Mouse (Mus musculus) forebrain, embryonic 11.5 days (tissue): ENCODE results near the gene Myo16. TPM values are rescaled to one million over a fixed set of nuclear protein-coding genes. Genes with fewer than 3 reads are reported as not detected.

Experiments used
- ATAC-seq: fragments of 200-750 bp; cut with Nextera tagmentation; replicated peaks from 2 replicates; pipeline ENCODE4 v1.8.0; 2017; ENCODE audit warnings: moderate TSS enrichment; ENCODE audit not compliant: low FRiP score
- DNase-seq: peaks from one replicate; pipeline ENCODE4 v3.0.0-alpha.2; 2017; ENCODE audit warnings: low spot score
- H3K27ac ChIP-seq: fragments of 300-500 bp; sonication (generic); 2 replicates; pipeline ENCODE4 v1.5.1; 2014; ENCODE audit warnings: low read depth, low read length
- H3K27me3 ChIP-seq: fragments of 300-500 bp; sonication (generic); 2 replicates; pipeline ENCODE4 v1.6.1; 2014; ENCODE audit warnings: mild to moderate bottlenecking, low read length, mixed read lengths; ENCODE audit not compliant: control insufficient read depth, insufficient read depth
- H3K36me3 ChIP-seq: fragments of 300-500 bp; sonication (generic); 2 replicates; pipeline ENCODE4 v1.6.1; 2014; ENCODE audit warnings: mild to moderate bottlenecking, low read length, moderate library complexity, mixed read lengths; ENCODE audit not compliant: control insufficient read depth, insufficient read depth
- H3K4me1 ChIP-seq: fragments of 300-500 bp; sonication (generic); replicated peaks from 2 replicates; pipeline ENCODE4 v1.6.1; 2014; ENCODE audit warnings: low read length, mixed read lengths; ENCODE audit not compliant: control insufficient read depth, insufficient read depth
- H3K4me2 ChIP-seq: fragments of 300-500 bp; sonication (generic); 2 replicates; pipeline ENCODE4 v1.6.1; 2014; ENCODE audit warnings: low read depth, mild to moderate bottlenecking, low read length, moderate library complexity, mixed read lengths; ENCODE audit not compliant: severe bottlenecking
- H3K4me3 ChIP-seq: fragments of 300-500 bp; sonication (generic); 2 replicates; pipeline ENCODE4 v1.5.1; 2014; ENCODE audit warnings: low read depth, low read length
- H3K9ac ChIP-seq: fragments of 300-500 bp; sonication (generic); 2 replicates; pipeline ENCODE4 v1.6.1; 2014; ENCODE audit warnings: low read length
- H3K9me3 ChIP-seq: fragments of 300-500 bp; sonication (generic); 2 replicates; pipeline ENCODE4 v1.6.1; 2016; ENCODE audit warnings: low read length, mixed read lengths; ENCODE audit not compliant: control insufficient read depth
- WGBS: fragments of 180-500 bp; shearing (Covaris S2); extraction: QIAGEN DNeasy Blood & Tissue Kit; methylation state at CpG from one replicate; pipeline ENCODE4 v1.1.7; 2014; 5-methylcytosine and 5-hydroxymethylcytosine counted together
- polyA plus RNA-seq: library from polyadenylated mRNA; unstranded; fragments of >200 nt; fragmentation: Nextera tagmentation; extraction: Ambion mirVana; gene quantifications from 2 replicates; pipeline ENCODE4 v1.2.1, GENCODE M21; 2014

Myo16 gene
- polyA plus RNA-seq, 1 experiment from 2014 or later = 1.6 TPM

DNA sequence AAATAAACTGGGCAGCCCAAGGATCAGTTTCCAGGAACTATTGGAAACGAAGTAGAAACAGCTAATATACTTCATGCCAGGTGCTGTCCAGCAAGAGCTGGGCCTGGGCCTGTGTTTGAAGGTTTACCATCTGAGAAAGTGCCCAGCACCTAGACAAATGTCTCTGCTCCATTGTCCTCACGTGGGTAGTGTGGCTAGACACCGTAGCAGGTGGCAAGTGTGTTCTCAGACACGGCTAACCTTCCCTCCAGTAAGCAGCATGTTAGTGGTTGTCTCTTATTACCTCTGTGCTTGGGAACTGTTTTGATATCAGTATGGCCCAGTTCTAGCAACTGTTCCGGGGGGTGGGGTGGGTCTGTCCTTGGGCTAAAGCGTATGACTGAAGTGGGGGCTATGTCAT lies 478.9 kb downstream of the Myo16 start:
- no peak for ATAC-seq
- Histone ChIP-seq H3K4me3 (no peak overlapping the region), H3K27ac (no peak overlapping the region), H3K36me3 (no peaks in the 10 kb centered on the region), H3K4me1 (peaks cover 12% of the 10 kb centered on the region; the same call in 1 of the 2 replicates), H3K4me2 (no peak overlapping the region), H3K9me3 (no peaks in the 10 kb centered on the region), H3K9ac (no peak overlapping the region), H3K27me3 (no peaks in the 10 kb centered on the region)
- WGBS = 79% methylated on average over 6 of the region's 6 CpGs
- no peak for DNase-seq

DNA sequence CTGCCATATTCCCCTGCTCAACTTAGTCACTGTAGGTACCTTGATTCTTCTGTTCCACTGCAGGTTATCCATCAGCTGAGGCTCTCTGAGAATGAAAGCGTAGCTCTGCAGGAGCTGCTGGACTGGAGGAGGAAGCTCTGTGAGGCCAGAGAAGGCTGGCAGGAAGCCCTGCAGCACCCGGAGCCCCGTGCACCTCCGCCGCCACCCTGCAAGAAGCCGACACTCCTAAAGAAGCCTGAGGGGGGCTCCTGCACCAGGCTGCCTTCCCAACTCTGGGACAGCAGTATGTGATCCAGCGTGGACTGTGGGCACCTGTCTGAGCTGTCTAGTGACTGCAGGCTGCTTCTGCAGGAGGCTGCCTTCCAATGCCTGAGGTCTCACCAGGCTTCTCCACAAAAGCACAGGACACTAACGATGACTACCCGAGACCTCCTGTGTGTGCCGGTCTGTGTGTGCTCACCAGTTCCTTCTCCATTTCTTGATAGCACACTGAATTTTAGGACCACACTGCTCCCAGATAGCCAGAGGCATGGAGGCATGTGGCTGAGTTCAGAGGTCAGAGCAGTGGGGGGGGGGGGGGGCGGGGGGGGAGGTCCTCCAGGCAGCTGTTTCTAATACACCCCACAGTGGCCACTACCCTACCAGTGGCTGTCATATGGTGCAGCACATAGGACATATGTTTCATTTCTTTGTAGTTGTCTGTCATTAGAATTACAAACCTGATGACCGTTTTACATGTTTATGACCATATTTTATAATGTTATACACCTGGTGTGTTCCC lies 479.8 kb downstream of the Myo16 start:
- peaks cover 11% of the 10 kb centered on the region; the same call in 1 of the 2 replicates for H3K4me1 ChIP-seq
- WGBS = 55% methylated on average over 11 of the region's 12 CpGs
- no peaks in the 10 kb centered on the region for H3K27me3 ChIP-seq
- no peak overlapping the region for H3K4me3 ChIP-seq
- ATAC-seq (no peak), DNase-seq (no peak)
- no peak overlapping the region for H3K27ac ChIP-seq
- no peak overlapping the region; the same call in 1 of the 2 replicates for H3K9ac ChIP-seq
- no peaks in the 10 kb centered on the region for H3K9me3 ChIP-seq
- no peak overlapping the region for H3K4me2 ChIP-seq
- no peaks in the 10 kb centered on the region for H3K36me3 ChIP-seq

DNA sequence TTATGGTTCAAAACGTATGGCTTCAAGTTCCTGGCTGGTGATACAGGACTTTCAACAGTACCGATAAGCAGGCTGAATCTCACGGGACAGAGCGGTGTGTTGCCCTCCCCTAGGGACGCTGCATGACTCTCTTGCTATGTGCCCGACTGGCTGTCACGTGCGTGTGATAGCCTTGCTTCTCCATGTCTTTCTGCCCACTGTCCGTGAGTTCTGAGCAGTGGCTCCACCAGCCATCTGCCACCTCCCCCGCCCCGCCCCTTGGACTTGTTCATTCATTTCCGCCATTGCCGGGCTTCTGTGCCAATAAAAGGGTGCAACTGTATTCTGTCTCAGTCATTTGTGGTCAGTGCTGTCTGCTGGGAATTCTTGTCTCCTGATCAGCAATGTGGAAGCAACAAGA lies 480.7 kb downstream of the Myo16 start:
- WGBS = 84% methylated on average over 13 of the region's 13 CpGs

DNA sequence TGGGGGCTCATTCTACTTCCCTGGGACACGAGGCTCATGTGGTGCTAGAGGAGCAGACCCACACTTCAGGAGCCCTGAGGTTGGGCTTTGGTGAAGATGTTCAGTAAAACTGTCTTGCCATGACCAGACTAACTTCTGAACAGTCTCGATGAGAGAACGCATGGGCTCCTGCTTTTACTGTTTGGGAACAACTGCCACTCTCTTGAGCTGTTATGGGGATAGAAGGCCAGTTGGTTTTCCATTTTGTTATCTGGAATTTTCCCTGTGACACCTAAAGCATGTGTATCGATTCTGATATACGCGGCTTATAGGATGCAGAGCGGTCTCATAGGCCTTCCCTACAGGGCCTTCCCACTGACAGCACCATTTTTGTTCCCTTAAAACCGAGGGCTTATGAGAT lies 485.2 kb downstream of the Myo16 start:
- Histone ChIP-seq H3K4me1 (no peaks in the 10 kb centered on the region), H3K36me3 (no peaks in the 10 kb centered on the region), H3K4me3 (no peak overlapping the region), H3K9ac (no peak overlapping the region), H3K4me2 (no peak overlapping the region), H3K27ac (no peak overlapping the region), H3K9me3 (no peaks in the 10 kb centered on the region), H3K27me3 (no peaks in the 10 kb centered on the region)
- ATAC-seq (no peak), DNase-seq (no peak)
- 89% methylated on average over 8 of the region's 8 CpGs for WGBS

More for the DNA sequence above, 480.7 kb downstream of the Myo16 start:
- Histone ChIP-seq H3K4me2 (no peak overlapping the region), H3K4me3 (no peak overlapping the region), H3K4me1 (peaks cover 6% of the 10 kb centered on the region; the same call in 1 of the 2 replicates), H3K27me3 (no peaks in the 10 kb centered on the region), H3K36me3 (no peaks in the 10 kb centered on the region), H3K9me3 (no peaks in the 10 kb centered on the region), H3K27ac (no peak overlapping the region), H3K9ac (no peak overlapping the region)
- DNase-seq (no peak), ATAC-seq (no peak)

DNA sequence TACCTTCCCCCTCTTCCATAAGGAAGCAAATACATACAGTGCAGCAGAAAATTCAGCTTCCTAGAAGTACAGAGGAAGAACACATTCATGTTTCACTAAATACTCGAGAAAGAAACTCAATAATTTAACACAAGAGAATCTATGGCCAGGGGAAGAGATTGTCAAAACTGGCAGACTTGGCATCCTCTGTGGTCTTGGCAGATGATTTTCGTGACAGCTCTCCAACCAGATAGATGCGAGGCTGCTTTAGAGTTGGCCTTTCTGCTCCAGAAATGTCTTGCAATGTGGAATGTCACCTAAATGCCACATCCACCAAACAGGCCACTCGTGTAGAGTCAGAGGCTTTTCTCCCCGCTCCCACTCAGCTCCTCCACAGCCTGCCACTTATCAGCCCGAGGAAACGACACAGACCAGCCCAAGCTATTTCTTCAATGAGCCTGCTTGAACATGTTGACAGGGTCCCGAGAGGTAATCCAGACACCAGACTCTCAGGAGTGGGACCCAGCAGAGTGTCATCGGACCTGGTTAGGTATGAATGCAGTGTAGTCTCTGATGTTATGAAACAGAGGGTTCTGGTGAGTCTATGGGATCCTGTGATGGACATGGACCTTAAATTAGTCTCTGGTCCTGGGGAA lies 486.6 kb downstream of the Myo16 start:
- H3K27ac ChIP-seq = no peak overlapping the region
- H3K36me3 ChIP-seq = no peaks in the 10 kb centered on the region
- 85% methylated on average over 9 of the region's 9 CpGs for WGBS
- ATAC-seq (no peak), DNase-seq (no peak)
- no peaks in the 10 kb centered on the region for H3K9me3 ChIP-seq
- H3K27me3 ChIP-seq = no peaks in the 10 kb centered on the region
- peaks cover 4% of the 10 kb centered on the region; the same call in 1 of the 2 replicates for H3K4me1 ChIP-seq
- no peak overlapping the region for H3K9ac ChIP-seq
- no peak overlapping the region for H3K4me3 ChIP-seq
- H3K4me2 ChIP-seq = no peak overlapping the region

DNA sequence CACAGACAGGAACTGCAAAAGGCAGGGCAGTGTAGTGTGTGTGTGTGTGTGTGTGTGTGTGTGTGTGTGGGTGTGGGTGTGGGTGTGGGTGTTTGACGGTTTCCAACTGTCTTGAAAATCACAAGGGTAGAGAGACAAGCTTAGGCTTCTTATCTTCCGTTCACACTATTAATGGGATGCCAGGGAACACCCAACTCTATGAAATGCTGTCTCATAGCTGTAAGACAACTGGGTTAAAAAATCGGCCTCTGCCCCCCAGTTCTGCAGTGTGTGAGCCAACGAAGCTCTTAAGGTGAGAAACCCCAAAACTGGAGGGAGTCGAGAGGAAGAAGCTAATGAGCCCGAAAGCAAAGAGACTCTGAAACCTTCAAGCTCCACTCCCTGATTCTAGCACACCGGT lies 487.1 kb downstream of the Myo16 start:
- 90% methylated on average over 7 of the region's 7 CpGs for WGBS
- DNase-seq (no peak), ATAC-seq (no peak)
- Histone ChIP-seq H3K36me3 (no peaks in the 10 kb centered on the region), H3K9ac (no peak overlapping the region), H3K27me3 (no peaks in the 10 kb centered on the region), H3K4me1 (peaks cover 4% of the 10 kb centered on the region; the same call in 1 of the 2 replicates), H3K4me2 (no peak overlapping the region), H3K27ac (no peak overlapping the region), H3K4me3 (no peak overlapping the region), H3K9me3 (no peaks in the 10 kb centered on the region)

DNA sequence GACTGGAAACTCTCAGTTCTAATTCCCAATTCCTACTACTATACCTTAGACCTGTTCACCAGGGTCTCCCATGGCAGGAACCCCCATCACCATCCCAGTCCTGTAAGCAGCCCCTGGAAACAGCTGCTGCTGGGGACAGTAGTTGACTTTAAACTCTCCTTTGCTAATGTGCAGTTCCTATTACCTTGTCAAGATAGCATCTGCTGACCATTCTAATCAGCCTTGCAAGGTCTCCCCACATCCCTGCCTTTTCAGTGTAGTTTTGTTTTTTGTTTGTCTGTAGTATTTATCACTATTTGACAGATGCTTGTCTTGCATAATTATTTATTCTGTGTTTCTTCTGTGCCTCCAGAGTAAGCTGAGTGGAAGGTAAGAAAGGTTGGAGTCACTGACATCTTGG lies 487.6 kb downstream of the Myo16 start:
- Histone ChIP-seq H3K4me3 (no peak overlapping the region), H3K27ac (no peak overlapping the region), H3K4me2 (no peak overlapping the region), H3K27me3 (no peaks in the 10 kb centered on the region), H3K9ac (no peak overlapping the region), H3K4me1 (peaks cover 4% of the 10 kb centered on the region; the same call in 1 of the 2 replicates), H3K9me3 (no peaks in the 10 kb centered on the region), H3K36me3 (no peaks in the 10 kb centered on the region)
- DNase-seq (no peak), ATAC-seq (no peak)

DNA sequence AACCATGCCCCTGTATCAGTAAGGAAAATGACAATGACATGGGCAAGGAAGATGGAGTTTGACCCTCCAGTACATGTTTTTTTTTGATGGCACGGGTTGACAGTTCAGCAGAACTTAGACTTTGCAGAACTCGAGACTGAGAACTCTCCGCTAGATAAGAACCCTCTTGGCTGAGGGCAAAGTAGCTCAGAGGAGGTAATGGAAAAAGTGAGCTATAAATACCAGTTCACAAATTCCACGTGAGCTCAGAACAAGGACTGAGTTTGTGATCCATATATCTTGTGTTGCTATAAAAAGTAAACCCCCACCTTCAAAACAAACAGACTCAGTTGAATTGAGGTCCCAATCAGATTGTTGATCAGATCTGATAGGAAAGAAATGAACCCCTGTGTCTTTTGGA lies 489.5 kb downstream of the Myo16 start:
- no peaks in the 10 kb centered on the region for H3K27me3 ChIP-seq
- no peaks in the 10 kb centered on the region for H3K9me3 ChIP-seq
- H3K36me3 ChIP-seq = no peaks in the 10 kb centered on the region
- no peak for DNase-seq
- peaks cover 4% of the 10 kb centered on the region; the same call in 1 of the 2 replicates for H3K4me1 ChIP-seq
- H3K9ac ChIP-seq = no peak overlapping the region
- 90% methylated on average over 4 of the region's 4 CpGs for WGBS
- no peak overlapping the region for H3K4me3 ChIP-seq
- ATAC-seq = no peak
- H3K4me2 ChIP-seq = no peak overlapping the region
- H3K27ac ChIP-seq = no peak overlapping the region
